Mouse (Mus musculus) right cerebral cortex, postnatal 10 days (tissue): ENCODE results near the gene Gcnt7.

Experiments
- DNase-seq, 2 experiments: peaks; one replicate each; pipeline ENCODE4 v3.0.0; 2021; ENCODE audit warnings: low spot score in 2 of 2

Gene Gcnt7

DNA sequence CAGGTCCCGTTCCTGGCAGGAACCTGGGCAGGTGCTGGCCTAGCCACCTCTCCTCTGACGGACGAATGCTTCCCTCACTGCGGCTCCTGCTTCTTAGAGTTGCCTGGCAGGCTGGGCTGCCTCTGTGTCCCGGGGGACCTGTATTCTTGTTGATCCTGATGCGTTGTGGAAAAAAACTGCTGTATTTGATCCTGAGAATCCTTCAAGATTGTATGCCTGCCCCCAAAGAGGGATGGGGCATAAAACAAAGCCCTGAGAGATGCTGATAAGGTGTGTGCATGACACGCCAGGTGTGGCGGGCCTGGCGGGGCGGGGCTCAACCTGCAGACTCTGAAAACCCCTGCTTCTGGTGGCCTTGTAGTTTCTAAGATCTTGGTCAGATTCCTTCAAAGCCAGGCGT, at the start of gene Gcnt7:
Gene Gcnt7 (minus strand): TSS at position 101 of the 400 bp plus-strand sequence.
- DNase-seq: no peak

DNA sequence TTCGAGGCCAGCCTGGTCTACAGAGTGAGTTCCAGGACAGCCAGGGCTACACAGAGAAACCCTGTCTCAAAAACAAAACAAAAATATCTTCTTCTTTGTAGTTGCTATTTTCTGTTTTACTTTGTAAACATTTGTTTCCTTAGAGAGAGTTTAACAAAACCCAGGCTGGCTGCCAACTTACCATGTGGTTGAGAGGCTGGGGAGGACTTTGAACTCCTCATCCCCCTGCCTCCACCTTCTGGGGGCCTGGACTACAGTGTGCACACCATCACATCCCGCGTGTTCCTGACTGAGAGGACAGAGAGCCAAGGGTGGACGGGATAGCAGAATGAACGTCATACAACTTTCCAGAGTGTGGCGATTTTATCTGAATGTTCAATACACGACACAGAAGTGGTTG, 47.7 kb upstream of the Gcnt7 start:
- no peak for DNase-seq

DNA sequence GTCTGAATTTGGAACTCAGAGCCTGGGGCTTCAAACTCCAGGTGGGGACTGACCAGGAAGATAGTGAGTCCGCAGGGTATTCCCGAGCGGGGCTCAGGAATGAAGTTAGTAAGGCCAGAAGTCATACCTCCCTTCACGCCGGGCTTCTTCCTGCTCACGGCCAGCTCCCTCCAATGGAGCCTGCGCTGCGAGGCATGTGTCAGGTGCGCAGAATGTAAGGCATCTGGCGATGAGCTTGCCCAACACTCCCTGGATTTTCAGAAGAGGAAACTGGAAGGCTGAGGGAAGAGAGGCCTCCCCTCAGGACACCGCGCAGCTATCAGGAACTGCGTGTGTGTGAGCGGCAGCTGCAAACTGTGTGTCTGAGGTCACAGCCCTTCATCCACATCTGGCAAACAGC, 43.8 kb upstream of the Gcnt7 start:
- DNase-seq: no peak

DNA sequence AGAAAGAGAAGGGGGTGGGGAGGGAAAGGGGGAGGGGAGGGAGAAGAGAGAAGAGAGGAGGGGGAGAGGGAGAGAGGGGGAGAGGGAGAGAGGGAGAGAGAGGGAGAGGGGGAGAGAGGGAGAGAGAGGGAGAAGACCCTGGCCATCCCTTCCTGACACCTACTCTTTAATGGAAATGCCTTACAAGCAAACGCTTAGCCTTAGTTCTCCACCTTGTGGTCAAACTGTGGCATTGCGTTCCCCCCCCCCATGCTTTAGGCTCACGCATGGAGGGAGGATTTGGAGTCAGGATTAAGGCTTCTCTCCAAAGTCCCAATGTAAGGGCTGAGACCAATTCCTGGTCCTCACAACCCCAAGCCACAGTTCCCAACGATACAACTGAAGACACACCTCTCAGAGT, 42.9 kb upstream of the Gcnt7 start:
- no peak for DNase-seq

DNA sequence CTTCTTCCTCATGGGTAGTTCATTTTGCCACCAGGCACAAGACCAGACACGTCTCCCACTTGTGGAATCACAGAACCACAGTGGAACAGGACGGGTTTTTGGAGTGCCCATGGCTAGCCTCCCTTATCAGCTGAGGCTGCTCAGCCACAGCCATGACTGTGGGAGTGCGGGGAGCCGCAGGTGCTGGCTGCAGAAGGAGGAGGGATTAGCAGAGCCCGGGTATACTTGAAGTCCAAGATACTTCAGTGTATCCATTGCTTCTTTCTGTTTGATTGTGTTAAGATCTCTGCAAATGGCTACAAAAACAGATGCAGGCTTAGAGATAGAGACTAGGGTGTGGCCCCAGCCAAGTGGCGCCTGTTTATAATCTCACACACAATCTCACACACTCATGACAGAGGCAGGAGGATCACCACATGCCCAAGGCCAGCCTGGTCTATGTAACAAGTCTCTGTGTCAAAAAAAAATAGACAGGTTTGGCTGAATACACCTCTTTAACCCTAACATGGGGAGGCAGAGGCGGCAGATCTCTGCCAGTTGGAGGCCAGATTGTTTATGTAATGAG, 42.4 kb upstream of the Gcnt7 start:
- no peak for DNase-seq

DNA sequence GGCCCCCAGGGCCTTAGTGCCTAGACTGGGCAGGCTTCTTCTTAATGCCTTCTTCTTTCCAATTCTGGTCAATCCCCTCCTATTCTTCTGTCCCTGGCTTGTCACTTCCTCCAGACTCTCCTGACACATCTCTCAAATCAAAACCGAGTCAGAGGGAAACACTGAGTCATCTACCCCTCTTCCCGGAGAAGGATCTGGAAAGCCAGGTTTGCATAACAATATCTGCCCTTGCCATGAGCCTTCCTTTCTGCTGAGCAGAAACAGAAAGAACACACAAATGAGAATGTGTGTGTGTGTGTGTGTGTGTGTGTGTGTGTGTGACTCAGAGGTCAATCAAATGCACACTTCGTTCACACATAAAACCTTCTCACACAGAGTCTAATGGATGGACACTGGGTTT, 40.4 kb upstream of the Gcnt7 start:
- no peak for DNase-seq

DNA sequence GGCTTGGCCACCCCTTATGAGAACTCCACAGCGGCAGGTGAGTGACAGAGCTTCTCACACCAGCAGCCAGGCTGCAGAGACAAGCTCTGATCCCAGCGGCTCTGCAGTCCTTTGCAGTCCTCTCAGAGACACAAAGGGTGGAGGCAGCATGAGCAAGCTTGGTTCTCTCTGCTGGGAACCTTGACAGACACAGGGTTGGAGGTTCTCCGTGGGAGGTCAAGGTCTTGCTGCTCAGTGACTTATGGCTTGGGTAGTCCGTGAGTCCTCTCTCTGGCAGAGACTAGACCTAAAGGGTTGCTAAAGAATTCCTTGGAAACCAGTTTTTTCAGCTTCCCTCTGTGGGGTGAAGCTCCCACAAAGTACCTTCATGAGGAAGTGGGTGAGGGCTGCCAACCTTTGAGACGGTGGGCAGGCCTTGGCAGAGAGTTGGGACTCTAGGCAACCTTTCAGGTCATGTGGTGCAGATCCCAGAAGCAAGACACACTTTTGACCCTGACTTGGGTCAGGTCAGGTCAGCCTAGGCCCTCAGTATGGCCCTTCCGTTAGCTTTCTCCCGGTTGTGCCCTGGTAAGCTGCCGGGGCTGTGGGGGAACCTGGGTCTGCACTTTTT, 38.4 kb upstream of the Gcnt7 start:
- no peak for DNase-seq

DNA sequence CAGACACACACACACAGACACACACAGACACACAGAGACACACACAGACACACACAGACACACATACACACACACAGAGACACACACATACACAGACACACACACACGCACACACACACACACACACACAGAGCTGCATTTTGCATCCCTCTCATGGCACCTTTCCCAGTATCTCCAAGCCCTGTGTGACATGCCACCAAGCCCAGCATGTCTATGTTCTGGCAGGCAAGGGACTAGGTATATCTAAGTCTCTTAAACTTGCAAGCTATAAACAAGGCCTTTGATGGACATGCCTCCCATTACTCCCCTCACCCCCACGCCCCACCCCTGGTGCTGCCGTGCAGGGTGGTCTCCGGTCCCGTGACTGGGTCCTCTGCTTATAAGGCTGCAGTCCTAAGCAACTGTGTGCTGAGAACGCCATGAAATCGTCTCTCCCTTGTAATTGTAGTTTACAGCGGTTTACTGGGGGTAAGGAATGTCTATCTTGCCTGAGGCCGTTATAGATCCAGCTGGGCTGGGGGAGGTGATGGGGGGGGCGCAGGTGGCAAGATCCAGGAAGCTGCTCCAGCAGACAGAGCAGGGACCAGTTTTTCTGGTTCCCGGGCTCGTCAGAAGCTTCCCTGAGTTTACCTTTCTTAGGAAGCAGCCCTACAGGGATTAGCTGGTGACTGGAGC, 26.4 kb upstream of the Gcnt7 start:
- DNase-seq: no peak

DNA sequence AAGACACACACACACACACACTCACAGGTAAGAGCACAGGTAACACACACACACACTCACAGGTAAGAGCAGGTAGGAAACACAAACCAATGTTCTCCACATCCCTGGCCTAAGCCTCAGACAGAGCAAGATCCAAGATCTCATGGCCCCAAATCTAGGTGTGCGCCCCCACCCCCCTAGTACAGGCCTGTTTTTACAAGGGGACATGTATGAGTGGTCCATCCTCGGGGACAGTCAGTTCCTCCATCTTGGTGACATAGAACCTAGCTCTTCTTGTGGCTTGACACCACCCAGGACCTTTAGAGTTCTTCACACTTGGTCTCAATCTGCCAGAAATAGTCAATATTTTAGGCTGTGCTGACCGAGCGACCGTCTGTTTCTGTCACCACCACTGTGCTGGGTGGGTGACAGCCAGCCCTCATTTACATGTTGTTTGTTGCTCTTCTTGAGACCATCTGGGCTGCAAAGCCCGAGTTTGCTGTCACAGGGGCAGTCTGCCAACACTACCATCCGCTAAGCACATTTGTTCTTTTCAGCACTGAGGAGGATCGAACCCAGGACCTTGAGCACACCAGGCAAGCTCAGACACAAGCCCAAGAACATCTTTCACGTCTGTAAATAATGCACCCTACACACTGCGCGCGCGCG, 25.5 kb upstream of the Gcnt7 start:
- peak; percentile 73 to 82 for DNase-seq

DNA sequence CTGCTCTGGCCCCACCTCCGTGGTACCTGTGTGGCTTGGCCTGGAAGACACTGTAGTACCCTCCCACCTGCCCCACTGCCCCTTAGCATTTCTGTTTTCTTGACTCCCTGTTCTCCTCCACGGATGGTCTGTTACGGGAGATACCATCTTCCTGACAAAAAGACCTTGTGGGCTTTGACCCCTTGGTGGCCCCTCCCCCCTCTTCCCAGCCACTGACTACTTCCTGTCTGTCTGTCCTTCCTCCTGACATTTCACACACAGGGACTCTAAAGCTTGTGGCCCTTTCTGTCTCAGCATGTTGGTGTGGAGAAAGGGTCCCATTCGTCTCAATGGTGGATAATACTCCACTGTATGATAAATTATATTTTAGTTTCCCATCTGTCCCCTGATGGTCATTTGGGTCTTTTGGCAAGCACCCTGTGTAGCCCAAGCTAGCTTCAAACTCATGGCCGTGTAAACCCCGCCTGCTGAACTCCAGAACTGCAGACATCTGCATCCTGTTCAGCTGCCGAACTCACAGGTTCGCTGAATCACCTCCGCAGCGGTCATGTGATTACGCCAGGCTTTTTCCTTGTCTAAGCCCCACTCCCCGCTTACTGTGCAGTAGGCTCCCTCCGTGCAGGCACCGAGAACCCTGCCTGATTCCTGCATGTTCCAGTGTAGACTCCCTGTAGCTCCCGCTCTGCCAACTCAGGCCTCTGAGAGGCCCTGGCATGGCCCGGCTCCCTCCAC, 23.4 kb upstream of the Gcnt7 start:
- DNase-seq: no peak

DNA sequence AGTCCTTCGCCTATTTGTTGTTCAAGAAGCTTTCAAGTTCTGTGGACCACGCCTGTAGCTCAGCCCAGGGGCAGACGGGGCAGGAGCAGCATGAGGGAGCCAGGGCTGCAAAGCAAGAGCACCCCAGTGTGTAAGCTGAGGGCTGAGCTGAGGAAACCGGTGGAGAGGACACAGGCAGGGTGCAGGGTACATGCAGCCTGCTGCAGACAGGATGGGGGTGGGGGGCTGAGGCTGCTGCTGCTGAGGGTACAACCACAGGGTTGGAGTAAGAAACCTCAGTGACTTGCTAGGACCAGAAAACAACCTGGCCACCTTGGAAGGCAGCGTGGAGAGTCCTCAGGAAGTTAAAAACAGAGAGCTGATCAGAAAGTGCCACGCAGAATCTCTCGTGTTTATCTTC, 21.9 kb upstream of the Gcnt7 start:
- no peak for DNase-seq

DNA sequence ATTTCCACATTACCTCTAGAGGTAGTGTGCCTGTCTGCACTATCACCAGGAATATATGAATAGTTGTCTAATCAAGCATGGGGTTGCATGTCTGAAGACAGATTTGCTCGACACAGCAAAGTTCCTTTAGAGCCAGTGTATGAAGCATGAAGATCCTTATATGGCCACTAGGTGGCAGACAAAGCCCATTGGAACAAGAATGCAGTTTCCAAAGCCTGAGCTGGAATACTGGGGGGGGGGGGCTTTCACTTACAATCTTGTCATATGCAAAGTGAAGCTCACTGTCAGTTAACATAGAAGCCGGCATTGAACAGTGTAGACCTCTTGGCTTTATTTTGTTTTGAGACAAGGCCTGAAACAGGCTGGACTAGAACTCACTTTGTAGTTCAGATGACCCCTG, 19.5 kb upstream of the Gcnt7 start:
- DNase-seq: peak; percentile 79

DNA sequence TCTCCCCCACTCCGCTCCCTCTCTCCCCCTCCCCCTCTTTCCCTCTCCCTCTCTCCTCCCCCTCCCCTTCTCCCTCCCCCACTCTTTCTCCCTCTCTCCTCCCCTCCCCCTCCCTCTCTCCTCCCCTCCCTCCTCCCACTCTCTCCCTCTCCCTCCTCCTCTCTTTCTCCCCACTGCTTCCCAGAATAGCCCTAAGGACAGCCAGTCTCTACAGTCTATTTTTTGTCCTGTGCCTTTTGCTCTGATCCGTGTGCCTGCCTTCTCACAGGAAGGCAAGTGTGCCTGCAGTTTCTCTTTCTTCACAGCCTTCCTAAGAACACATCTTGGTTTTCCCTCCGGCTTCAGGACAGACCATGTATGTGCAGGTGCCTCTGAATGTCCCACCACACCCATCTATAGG, 19.0 kb upstream of the Gcnt7 start:
- no peak for DNase-seq

DNA sequence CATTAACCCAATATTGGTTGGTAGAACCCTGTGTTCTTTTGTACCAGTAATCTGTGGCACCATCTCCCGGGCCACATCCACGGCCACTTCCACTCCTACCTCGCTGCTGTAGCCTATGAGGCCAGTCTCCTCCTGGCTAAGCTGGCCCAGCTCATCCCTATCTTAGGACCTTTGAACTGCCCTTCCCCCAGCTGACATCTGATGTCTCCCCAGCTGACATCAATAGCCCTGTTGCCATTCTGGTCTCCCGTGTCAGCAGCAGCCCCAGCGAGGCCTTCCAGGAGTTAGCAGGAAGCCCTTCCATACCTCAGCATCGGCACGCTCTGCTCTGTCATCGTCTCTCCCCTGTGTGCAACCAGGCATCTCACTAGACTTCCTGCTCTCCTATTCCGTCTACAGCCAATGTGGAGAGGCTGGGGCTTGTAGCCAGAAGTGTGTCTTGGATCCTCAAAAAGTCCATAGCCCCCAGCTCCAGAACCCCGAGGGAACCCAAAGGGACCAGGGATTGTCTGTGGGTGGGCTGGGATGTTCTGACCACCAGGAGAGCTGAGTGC, 18.4 kb upstream of the Gcnt7 start:
- DNase-seq: no peak

DNA sequence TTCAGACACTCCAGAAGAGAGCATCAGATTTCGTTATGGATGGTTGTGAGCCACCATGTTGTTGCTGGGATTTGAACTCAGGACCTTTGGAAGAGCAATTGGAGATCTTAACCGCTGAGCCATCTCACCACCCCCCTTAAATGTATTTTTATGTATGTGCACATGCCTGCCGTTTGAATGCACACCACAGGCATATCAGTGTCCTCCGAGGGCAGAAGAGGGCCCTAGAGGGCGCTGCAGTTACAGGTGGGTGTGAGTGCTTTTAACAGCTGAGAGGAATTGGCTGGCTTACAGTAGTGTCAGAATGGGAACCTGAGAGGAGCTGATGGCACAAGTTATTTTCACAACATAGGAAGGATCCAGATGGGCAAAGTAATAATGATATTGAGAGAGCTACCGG, 16.6 kb upstream of the Gcnt7 start:
- DNase-seq: no peak

DNA sequence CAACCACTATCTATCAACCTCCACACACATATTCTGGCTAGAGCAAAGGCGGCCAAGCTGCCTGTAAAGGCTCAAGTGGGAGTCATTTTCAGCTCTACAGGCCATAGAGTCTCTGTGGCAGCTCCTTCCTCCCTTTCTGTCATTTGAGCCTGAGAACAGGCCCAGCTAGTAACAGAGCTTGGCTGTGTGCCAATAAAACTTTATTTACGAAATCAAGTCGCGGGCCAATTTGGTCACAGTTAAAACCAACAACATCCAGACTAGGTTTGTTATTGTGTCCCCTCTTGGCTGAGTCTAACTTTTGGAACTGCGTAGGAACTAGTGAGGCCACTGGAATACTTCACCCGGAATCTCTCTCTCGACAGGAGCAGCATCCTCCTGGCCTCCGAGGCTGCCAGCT, 15.2 kb upstream of the Gcnt7 start:
- no peak for DNase-seq

DNA sequence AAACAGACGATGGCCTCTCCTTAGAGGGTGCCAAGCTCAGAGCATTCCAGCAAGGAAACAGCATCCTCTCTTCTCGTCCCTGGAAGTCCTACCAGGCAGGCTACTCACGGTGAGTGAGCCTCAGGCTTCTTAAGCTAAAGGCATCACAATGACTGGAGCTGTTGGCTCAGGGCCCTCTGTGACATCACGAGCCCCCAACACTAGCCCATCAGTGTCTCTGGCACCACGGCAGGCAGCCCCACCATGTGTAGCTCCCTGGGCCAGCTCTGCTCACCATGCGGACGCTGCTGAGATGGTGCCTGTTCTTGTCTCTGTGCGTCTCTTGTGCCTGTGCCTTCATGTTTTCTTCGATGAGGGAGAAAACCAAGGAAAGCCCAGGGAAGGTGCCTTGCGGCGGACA, 13.9 kb upstream of the Gcnt7 start, which contains the start of gene Fam209:
Gene Fam209 (plus strand): TSS at position 203 of the 400 bp plus-strand sequence.
- DNase-seq: no peak

DNA sequence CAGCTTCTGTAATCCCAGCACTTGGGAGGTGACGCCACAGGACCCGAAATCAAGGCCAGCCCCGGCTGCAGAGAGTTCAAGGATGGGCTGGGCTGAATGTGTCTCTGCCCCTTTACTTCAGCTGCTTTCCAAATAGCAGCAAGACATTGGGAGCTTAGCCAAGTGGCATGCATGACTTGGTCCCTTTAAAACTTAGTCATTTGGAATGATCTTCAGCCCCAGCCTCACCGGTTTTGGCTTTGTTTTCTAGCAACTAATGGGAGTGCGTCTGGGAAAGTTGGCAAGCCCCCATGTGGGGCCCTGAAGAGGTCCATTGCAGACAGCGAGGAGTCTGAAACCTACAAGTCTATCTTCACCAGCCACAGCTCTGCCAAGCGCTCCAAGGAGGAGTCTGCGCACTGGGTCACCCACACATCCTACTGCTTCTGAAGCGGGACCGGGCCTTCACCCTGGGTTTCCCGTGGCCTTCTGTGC, 10.0 kb upstream of the Gcnt7 start:
- peak; percentile 53 to 54 for DNase-seq

DNA sequence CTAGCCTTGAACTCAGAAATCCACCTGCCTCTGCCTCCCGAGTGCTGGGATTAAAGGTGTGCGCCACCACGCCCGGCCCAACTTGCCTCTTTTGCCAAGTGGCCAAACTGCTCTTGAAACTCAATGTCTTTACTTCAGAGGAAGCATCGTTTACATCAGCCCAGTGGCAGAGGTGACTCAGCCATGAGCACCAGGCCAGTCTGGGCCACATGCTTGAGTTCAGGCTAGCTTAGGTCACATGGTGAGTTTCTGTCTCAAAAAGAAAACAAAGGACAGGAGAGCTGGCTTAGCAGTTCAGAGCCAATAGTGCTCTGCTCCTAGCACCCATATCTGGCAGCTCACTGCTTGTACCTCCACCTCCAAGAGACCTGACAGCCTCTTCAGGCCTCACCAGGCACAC, 8.8 kb upstream of the Gcnt7 start:
- DNase-seq: no peak

DNA sequence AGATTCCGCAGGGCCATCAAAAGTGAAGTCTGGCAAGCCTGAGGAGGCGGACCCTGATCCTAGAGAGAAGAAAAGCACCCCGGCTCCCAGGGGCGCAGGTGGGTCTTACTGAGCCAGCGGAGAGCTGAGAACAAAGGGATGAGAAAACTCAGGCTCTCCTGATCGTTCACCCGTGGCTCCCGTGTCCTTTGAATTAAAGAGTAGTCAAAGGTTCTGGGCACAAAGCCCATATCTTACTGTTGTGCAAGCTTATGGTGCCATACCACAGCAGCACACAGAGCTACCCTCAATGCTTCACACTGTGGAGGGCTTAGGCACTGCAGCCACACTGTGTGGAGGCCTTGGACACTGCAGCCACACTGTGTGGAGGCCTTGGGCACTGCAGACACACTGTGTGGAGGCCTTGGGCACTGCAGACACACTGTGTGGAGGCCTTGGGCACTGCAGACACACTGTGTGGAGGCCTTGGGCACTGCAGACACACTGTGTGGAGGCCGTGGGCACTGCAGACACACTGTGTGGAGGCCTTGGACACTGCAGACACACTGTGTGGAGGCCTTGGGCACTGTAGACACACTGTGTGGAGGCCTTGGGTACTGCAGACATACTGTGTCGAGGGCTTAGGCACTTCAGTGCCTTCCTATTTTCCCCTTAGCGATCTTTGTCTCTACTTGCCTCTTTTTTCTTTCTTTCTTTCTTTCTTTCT, 8.2 kb upstream of the Gcnt7 start:
- DNase-seq: no peak

DNA sequence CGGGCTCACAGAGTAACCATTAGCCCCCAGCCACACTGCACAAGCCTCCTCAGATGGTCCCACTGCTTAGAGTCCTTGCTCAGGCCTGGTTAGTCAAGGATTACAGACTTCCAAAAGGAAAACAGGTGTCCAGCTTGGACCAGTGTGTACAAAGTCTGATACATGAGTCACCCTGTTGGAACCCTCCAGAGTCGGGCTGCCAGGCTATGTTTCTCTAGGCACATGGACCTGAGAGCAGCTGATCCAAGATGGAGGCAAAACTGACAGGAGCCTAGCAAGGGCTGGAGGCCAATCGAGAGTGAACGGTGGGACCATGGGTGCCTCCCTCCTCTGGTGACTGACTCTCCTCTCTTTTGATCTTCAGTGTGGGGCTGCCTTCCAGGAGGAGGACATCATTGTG, 4.4 kb upstream of the Gcnt7 start:
- DNase-seq: no peak
